Mouse (Mus musculus) cortical plate, adult 2 months (tissue): ENCODE results near the gene D3Ertd254e.

Source experiments
- CTCF ChIP-seq: fragments of 200-500 bp; IDR thresholded peaks from 2 replicates; pipeline ENCODE4 v1.5.1; 2011; ENCODE audit warnings: mild to moderate bottlenecking, control low read depth, low read length; ENCODE audit not compliant: insufficient read depth; ENCODE audit errors: extremely low read depth
- POLR2A ChIP-seq: fragments of 200-500 bp; IDR thresholded peaks from 2 replicates; pipeline ENCODE4 v1.6.1; 2011; ENCODE audit warnings: mild to moderate bottlenecking, low read length, control low read depth; ENCODE audit not compliant: insufficient read depth; ENCODE audit errors: extremely low read depth

- TF ChIP-seq POLR2A (no peak), CTCF (no peak)
Observed at GRCm38 (mm10) chr3:36170670-36171210, 19.9 kb downstream of the D3Ertd254e start.
